Mouse (Mus musculus) lung, embryonic 16.5 days (tissue): ENCODE results near the gene Wapl. TPM values are rescaled to one million over a fixed set of nuclear protein-coding genes. Genes with fewer than 3 reads are reported as not detected.

ENCODE experiments used
- ATAC-seq: fragments of 200-750 bp; cut with Nextera tagmentation; 2 replicates; pipeline ENCODE4 v1.8.0; 2017; ENCODE audit warnings: low read depth, mild to moderate bottlenecking, moderate library complexity
- H3K27ac ChIP-seq: fragments of 300-500 bp; sonication (generic); 2 replicates; pipeline ENCODE4 v1.5.1; 2014; ENCODE audit warnings: mild to moderate bottlenecking, control low read depth, low read length
- H3K27me3 ChIP-seq: fragments of 300-500 bp; sonication (generic); 2 replicates; pipeline ENCODE4 v1.6.1; 2014; ENCODE audit warnings: low read depth, low read length, mixed read lengths; ENCODE audit not compliant: control insufficient read depth, insufficient read depth
- H3K36me3 ChIP-seq: fragments of 300-500 bp; sonication (generic); 2 replicates; pipeline ENCODE4 v1.6.1; 2014; ENCODE audit warnings: low read length; ENCODE audit not compliant: control insufficient read depth, insufficient read depth
- H3K4me1 ChIP-seq: fragments of 300-500 bp; sonication (generic); replicated peaks from 2 replicates; pipeline ENCODE4 v1.6.1; 2014; ENCODE audit warnings: low read length, mixed read lengths; ENCODE audit not compliant: control insufficient read depth, insufficient read depth
- H3K4me2 ChIP-seq: fragments of 300-500 bp; sonication (generic); 2 replicates; pipeline ENCODE4 v1.6.1; 2014; ENCODE audit warnings: low read depth, low read length, control low read depth
- H3K4me3 ChIP-seq: fragments of 300-500 bp; sonication (generic); 2 replicates; pipeline ENCODE4 v1.5.1; 2014; ENCODE audit warnings: mild to moderate bottlenecking, low read length, control low read depth
- H3K9ac ChIP-seq: fragments of 300-500 bp; sonication (generic); 2 replicates; pipeline ENCODE4 v1.6.1; 2014; ENCODE audit warnings: low read length, control low read depth
- H3K9me3 ChIP-seq: fragments of 300-500 bp; sonication (generic); 2 replicates; pipeline ENCODE4 v1.6.1; 2016; ENCODE audit warnings: low read length; ENCODE audit not compliant: control insufficient read depth
- WGBS: fragments of 180-500 bp; shearing (Covaris S2); extraction: QIAGEN DNeasy Blood & Tissue Kit; methylation state at CpG from one replicate; pipeline ENCODE4 v1.1.7; 2014; 5-methylcytosine and 5-hydroxymethylcytosine counted together
- polyA plus RNA-seq: library from polyadenylated mRNA; unstranded; fragments of >200 nt; fragmentation: Nextera tagmentation; extraction: Ambion mirVana; gene quantifications from 2 replicates; pipeline ENCODE4 v1.2.1, GENCODE M21; 2015

The Wapl gene
- polyA plus RNA-seq, 1 experiment from 2014 or later, result 20.8 TPM

GRCm38 (mm10) chr14:34675347-34675865, 1.7 kb downstream of the Wapl start:
- Histone ChIP-seq H3K4me1 (peaks cover 10% of the 10 kb centered on the region), H3K4me3 (no peak overlapping the region), H3K36me3 (no peaks in the 10 kb centered on the region; the same call in 1 of the 2 replicates), H3K9ac (no peak overlapping the region), H3K27ac (no peak overlapping the region), H3K27me3 (no peaks in the 10 kb centered on the region), H3K9me3 (no peaks in the 10 kb centered on the region), H3K4me2 (peak overlapping the region; percentile 48)
- ATAC-seq, result no peak
- 47% methylated on average over 5 of the region's 5 CpGs for WGBS

GRCm38 (mm10) chr14:34680815-34681214, 7.1 kb downstream of the Wapl start:
- WGBS, result 81% methylated on average over 2 of the region's 2 CpGs
- no peak overlapping the region for H3K9ac ChIP-seq
- H3K4me2 ChIP-seq, result no peak overlapping the region
- H3K36me3 ChIP-seq, result peaks cover 5% of the 10 kb centered on the region; the same call in 1 of the 2 replicates
- no peak overlapping the region for H3K4me3 ChIP-seq
- peaks cover 5% of the 10 kb centered on the region; the same call in 1 of the 2 replicates for H3K4me1 ChIP-seq
- H3K27me3 ChIP-seq, result no peaks in the 10 kb centered on the region
- no peak for ATAC-seq
- H3K27ac ChIP-seq, result no peak overlapping the region
- H3K9me3 ChIP-seq, result no peaks in the 10 kb centered on the region

- Histone ChIP-seq H3K9me3 (no peaks in the 10 kb centered on the region), H3K4me1 (peaks cover 5% of the 10 kb centered on the region; the same call in 1 of the 2 replicates), H3K27ac (no peak overlapping the region), H3K4me2 (no peak overlapping the region), H3K4me3 (no peak overlapping the region), H3K36me3 (0 out of 2 replicates have a peak, but pooled peaks cover 5% of the 10 kb centered on the region), H3K9ac (no peak overlapping the region), H3K27me3 (no peaks in the 10 kb centered on the region)
- no peak for ATAC-seq
These were observed 11.3 kb downstream of the Wapl start for GRCm38 (mm10) chr14:34684989-34685388.

- no peak overlapping the region for H3K27ac ChIP-seq
- no peaks in the 10 kb centered on the region for H3K9me3 ChIP-seq
- H3K4me2 ChIP-seq, result no peak overlapping the region
- no peak for ATAC-seq
- WGBS, result 95% methylated on average over 4 of the region's 4 CpGs
- H3K36me3 ChIP-seq, result peaks cover 21% of the 10 kb centered on the region
- no peak overlapping the region for H3K4me3 ChIP-seq
- H3K27me3 ChIP-seq, result no peaks in the 10 kb centered on the region
- H3K4me1 ChIP-seq, result no peaks in the 10 kb centered on the region
- no peak overlapping the region for H3K9ac ChIP-seq
These were observed 20.2 kb downstream of the Wapl start for GRCm38 (mm10) chr14:34693970-34694369.

- H3K4me2 ChIP-seq, result no peak overlapping the region
- 83% methylated on average over 1 of the region's 1 CpGs for WGBS
- no peak overlapping the region for H3K27ac ChIP-seq
- no peaks in the 10 kb centered on the region for H3K4me1 ChIP-seq
- ATAC-seq, result no peak
- no peak overlapping the region for H3K4me3 ChIP-seq
- no peaks in the 10 kb centered on the region for H3K27me3 ChIP-seq
- H3K9me3 ChIP-seq, result no peaks in the 10 kb centered on the region
- H3K36me3 ChIP-seq, result peaks cover 16% of the 10 kb centered on the region
- H3K9ac ChIP-seq, result no peak overlapping the region
These were observed 23.6 kb downstream of the Wapl start for GRCm38 (mm10) chr14:34697376-34697775.

- Histone ChIP-seq H3K9me3 (no peaks in the 10 kb centered on the region), H3K36me3 (peaks cover 3% of the 10 kb centered on the region)
- WGBS, result 85% methylated on average over 2 of the region's 2 CpGs
These were observed 36.5 kb downstream of the Wapl start for GRCm38 (mm10) chr14:34710209-34710608.

GRCm38 (mm10) chr14:34712027-34712426, 38.3 kb downstream of the Wapl start:
- H3K9ac ChIP-seq, result no peak overlapping the region
- H3K27ac ChIP-seq, result no peak overlapping the region
- H3K4me1 ChIP-seq, result no peaks in the 10 kb centered on the region
- H3K4me2 ChIP-seq, result no peak overlapping the region
- ATAC-seq, result no peak
- no peaks in the 10 kb centered on the region for H3K27me3 ChIP-seq
- peaks cover 3% of the 10 kb centered on the region for H3K36me3 ChIP-seq
- WGBS, result 86% methylated on average over 3 of the region's 3 CpGs
- H3K4me3 ChIP-seq, result no peak overlapping the region
- H3K9me3 ChIP-seq, result no peaks in the 10 kb centered on the region

More at GRCm38 (mm10) chr14:34710209-34710608, 36.5 kb downstream of the Wapl start:
- H3K27me3 ChIP-seq, result no peaks in the 10 kb centered on the region
- no peak overlapping the region for H3K4me2 ChIP-seq
- no peak overlapping the region for H3K9ac ChIP-seq
- no peaks in the 10 kb centered on the region for H3K4me1 ChIP-seq
- no peak for ATAC-seq
- H3K27ac ChIP-seq, result no peak overlapping the region
- no peak overlapping the region for H3K4me3 ChIP-seq

GRCm38 (mm10) chr14:34712857-34713256, 39.1 kb downstream of the Wapl start:
- no peak overlapping the region for H3K4me2 ChIP-seq
- no peaks in the 10 kb centered on the region for H3K4me1 ChIP-seq
- H3K9ac ChIP-seq, result no peak overlapping the region
- H3K36me3 ChIP-seq, result peaks cover 3% of the 10 kb centered on the region
- H3K27me3 ChIP-seq, result no peaks in the 10 kb centered on the region
- WGBS, result 92% methylated on average over 3 of the region's 3 CpGs
- no peak overlapping the region for H3K4me3 ChIP-seq
- no peaks in the 10 kb centered on the region for H3K9me3 ChIP-seq
- ATAC-seq, result no peak
- H3K27ac ChIP-seq, result no peak overlapping the region

- Histone ChIP-seq H3K27ac (no peak overlapping the region), H3K36me3 (peaks cover 10% of the 10 kb centered on the region), H3K9me3 (no peaks in the 10 kb centered on the region), H3K4me1 (no peaks in the 10 kb centered on the region), H3K4me3 (no peak overlapping the region), H3K9ac (no peak overlapping the region), H3K27me3 (no peaks in the 10 kb centered on the region), H3K4me2 (no peak overlapping the region)
- WGBS, result 89% methylated on average over 3 of the region's 3 CpGs
- ATAC-seq, result no peak
These were observed 44.4 kb downstream of the Wapl start for GRCm38 (mm10) chr14:34718150-34718549.

- Histone ChIP-seq H3K27ac (no peak overlapping the region), H3K9ac (no peak overlapping the region), H3K4me3 (no peak overlapping the region), H3K27me3 (no peaks in the 10 kb centered on the region), H3K4me2 (no peak overlapping the region), H3K9me3 (no peaks in the 10 kb centered on the region), H3K4me1 (no peaks in the 10 kb centered on the region), H3K36me3 (peaks cover 12% of the 10 kb centered on the region; the same call in 1 of the 2 replicates)
- 84% methylated on average over 2 of the region's 2 CpGs for WGBS
- no peak for ATAC-seq
These were observed 54.0 kb downstream of the Wapl start for GRCm38 (mm10) chr14:34727709-34728108.
